Mouse (Mus musculus): ENCODE data around the gene Cmss1.

DNA sequence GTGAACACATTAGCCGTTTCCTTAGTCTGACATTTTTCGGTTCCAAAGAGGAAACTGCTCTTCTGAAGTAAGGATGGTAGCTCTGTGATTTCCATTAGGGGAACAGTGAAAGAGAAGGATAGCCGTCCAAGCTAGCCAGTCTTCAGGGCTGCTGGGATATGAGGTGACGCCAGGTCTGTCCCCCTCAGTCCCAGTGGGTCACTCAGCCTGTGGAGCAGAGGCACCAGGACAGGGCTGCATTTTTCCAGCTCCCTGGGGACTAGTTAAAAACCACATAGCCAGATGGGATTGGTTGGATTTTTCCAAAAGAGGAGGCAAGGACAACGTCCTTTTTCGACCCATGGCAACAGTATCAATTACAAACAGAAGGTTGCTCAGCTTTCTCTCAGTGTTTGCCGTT, 279.7 kb downstream of the Cmss1 start:
- TF ChIP-seq POLR2A (IDR thresholded peaks at IDR 0.05; ENCODE audit: insufficient read depth, low read depth, low read length) (no peak), CTCF (IDR thresholded peaks at IDR 0.05; ENCODE audit: insufficient read depth, low read depth, low read length) (no peak)

All from olfactory bulb, adult 2 months (tissue).